Mouse (Mus musculus) cerebral cortex, adult 2 months (tissue): ENCODE results near the gene Atg9b.

ENCODE experiments used
- WGBS: fragments of 180-500 bp; shearing (Covaris S2); methylation state at CpG from one replicate; pipeline ENCODE4 v1.1.7; 2018; 5-methylcytosine and 5-hydroxymethylcytosine counted together

Gene Atg9b

DNA sequence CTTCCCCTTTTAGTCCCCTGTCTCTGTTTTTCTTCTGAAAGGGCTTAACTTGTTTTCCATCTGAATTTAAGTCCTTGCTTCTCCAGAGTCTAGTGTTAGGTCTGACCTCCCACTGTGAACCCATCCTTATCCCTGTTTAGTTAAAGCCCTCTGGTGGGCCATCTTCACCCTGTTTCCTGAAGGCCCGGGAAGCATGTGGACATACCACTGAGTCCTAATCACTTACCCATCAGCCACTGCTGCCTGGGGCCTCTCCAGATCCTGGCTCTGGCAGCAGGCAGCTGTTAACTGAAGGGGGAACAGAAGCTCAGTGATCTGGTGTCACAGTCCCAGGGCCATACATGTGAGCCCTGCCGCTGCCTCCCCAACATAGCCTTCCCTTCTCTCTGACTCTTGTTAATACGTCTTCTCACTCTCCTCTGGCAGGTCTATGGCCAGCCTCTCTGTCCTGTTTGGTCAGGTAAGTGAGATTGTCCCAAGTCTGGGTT lies 13.5 kb upstream of the Atg9b start:
- 75% methylated on average over 3 of the region's 3 CpGs for WGBS

DNA sequence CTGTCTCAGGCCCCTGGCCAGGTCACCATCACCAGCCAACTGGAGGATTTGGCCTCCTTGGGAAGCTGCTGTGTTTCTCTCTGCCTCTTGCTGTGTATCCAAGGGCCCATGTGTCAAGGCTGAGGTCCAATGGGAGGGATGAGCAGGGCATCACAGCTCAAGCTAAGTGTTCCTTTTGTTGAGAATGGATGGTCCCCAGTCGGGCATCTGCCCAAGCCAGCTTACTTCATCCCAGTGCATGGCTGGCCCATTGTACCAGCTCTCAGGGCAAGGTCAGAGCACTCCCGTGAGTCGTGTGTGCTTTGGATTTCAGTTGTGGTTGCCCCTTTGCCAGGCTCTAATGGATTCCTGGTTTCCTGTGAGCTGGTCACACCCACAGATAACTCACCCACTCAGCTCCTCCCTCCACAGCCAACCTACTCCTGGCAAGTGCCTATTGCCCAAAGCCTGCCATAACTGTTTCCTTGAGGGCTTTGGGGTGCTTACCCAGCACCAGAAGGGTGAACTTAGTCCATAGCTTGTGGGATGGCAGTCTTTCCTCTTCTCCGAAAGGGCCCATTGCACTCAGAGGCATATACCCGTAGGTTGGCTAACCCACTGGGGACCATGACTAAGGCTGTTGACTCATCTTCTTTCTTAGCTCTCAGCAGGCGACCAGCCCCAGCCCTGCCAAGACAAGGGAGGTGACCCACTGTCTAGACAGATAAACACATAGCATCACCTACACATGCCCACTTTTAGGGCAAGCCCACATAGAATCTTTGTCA lies 12.8 kb upstream of the Atg9b start:
- 53% methylated on average over 6 of the region's 6 CpGs for WGBS

DNA sequence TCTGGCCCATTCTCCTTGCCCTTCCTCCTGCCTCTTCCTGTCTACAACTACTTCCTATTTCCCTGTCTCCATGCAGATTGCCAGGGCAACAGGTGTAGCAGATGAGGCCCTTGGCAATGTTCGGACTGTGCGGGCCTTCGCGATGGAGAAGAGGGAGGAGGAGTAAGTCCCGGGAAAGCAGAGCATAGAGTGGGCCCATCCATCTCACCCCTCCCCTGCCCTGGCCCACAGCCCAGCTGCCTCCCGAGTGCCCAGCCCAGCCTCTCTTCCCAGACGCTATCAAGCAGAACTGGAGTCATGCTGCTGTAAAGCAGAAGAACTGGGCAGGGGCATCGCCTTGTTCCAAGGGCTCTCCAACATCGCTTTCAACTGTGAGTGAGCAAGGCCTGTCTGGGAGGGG lies 10.0 kb upstream of the Atg9b start:
- WGBS: 41% methylated on average over 9 of the region's 9 CpGs

DNA sequence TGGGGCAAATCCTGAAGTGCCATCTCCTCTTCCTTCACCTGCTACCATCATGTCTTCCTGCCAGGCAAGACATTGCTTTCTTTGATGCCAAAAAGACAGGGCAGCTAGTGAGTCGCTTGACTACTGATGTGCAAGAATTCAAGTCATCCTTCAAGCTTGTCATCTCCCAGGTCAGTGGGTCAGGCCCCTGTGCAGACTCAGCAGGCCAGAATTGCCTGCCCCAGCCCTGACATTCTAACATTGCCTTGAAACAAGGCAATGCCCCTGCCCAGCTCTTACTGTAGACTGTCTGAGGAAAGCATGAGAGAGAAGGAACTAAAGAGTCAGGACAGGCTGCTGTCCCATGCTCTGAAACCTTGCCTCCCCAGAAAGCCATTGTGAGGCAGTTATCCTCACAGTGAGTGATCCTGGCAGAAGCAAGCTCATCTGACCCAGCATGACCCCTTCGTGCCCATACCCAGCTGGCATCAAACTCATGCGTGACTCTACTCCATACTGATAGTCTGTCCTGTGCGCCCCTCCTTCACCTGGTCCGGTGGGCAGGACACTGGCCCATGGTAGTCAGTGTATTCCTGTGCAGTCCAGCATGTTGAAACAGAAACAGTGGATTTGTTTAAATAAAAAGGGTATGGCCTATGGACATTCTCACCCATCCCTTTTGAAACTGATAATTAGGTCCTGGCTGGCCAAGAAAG lies 9.1 kb upstream of the Atg9b start:
- WGBS: 93% methylated on average over 5 of the region's 5 CpGs

DNA sequence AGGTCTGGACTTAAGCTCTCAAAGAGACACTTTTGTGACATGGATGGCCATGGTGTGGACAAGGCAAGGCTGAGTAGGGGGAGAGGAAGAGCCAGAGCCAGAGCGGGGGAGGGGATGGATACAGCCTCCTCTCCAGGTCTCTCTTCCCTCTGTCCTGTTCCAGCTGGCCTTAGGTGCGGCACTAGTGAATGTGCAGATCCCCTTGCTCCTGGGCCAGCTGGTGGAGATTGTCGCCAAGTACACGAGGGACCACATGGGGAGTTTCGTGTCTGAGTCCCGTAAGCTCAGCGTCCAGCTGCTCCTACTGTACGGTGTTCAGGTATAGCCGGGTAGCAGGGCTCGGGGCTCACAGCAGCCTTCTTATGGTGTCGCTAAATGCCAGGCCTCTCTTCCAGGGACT lies 8.4 kb upstream of the Atg9b start:
- WGBS: 90% methylated on average over 11 of the region's 11 CpGs

DNA sequence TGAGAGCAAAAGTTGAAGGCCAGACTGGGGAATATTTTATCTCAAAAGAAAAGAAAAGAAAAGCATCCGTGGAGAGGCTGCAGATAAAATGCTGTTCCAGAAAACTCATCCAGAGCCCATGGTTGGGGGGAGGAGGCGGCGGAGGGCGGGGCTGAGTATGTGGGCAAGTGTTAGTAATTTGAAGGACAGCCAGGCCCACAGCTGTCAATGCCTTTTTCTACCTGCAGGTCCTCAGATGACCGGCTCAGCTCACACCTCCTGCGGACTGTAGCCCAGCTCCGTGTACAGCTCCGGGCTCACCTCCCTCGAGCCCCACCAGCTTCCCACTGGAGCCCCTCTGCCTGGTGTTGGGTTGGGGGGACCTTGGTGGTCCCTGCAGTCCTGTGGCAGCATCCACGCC lies 7.7 kb upstream of the Atg9b start:
- WGBS: 80% methylated on average over 10 of the region's 10 CpGs

DNA sequence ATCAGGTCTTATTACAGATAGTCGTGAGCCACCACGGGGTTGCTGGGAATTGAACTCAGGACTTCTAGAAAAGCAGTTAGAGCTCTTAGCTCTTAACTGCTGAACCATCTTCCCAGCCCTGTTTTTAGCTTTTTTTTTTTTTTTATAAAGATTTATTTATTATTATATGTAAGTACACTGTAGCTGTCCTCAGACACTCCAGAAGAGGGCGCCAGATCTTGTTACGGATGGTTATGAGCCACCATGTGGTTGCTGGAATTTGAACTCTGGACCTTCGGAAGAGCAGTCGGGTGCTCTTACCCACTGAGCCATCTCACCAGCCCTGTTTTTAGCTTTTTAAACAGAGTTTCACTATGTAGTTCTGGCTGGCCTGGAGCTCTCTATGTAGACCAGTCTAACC lies 4.3 kb upstream of the Atg9b start:
- WGBS: 90% methylated on average over 6 of the region's 6 CpGs

DNA sequence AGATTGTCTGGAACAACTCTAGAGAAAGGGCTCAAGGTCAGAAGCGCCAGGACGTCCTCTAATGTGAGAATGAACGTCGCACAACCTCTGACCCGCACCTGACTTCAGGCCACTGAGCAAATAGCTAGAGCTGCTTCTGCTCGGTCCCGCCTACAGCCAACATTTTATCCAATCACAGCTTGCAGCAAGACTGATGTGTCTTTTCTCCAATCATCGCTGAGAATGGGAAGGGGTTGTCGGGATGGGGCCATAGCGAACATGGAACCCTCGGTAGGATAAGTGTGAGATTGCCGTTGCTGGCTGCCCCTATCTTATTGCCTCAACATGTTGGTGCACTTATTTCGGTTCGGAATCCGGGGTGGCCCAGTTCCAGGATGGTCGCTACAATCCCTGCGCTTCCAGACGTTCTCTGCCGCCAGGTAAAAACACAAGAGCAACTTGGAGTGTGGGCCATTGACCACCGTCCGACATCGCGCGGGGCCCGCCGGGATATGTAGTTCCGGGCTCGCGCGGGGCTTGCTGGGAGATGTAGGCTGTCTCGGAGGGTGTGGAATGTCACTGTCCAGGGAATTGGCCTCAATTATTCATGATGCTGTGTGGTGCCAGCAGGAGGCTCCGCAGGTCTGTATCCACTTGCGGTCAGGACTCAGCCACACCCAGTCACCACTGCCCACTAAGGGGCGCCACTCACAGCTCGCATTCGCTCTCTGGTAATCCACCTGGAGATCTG lies 2.4 kb upstream of the Atg9b start:
- under 1% methylated on average over 36 of the region's 36 CpGs for WGBS

DNA sequence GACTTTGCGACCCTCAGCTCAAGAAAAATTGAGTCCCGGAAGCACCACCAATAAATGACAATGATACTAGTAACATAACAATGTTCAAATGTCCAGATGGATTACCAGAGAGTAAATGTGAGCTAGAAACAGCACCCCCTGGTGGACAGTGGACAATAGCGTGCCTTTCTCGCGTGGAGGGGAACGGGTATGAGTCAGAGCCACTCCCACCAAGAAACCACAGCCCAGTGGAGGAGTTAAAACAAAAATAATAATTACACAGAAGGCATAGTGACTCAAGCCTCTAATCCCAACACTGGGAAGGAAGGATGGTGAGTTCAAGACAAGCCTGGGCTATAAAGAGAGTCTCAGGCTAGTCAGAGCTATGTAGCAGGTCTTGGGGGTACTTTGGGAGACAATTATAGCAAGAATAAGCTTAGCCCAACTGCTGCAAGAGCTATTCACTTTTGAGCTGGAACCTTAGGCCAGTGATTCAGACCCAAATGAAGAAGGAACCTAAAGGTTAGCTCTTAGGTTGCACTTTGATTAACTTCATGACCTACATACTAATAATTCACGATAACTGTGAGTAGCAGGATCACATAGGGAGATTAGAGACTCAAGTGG lies 1.6 kb upstream of the Atg9b start, which contains the start of gene Abcb8:
Gene Abcb8 (plus strand): TSS at position 272 of the 606 bp plus-strand sequence.
- WGBS: 24% methylated on average over 7 of the region's 7 CpGs

DNA sequence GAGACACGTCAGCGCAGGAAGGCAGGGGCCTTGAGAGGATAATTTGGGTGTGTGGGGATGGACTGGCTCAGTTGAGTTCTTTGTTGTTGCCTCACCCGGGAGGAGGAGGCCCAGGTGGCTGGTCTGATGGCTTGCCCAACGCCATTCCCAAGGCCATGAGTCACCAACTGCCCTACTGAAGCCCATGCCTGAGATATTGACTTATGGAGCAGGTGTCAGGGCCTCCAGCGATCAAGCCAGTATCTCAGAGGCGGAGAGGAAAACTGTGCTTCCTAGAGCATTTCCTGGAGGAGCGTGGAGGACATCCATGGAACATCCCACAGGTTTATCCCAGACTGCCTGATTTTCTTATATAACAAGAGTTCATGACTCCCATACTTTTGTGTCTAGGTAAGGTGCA lies 781 bp upstream of the Atg9b start:
- 81% methylated on average over 7 of the region's 7 CpGs for WGBS

DNA sequence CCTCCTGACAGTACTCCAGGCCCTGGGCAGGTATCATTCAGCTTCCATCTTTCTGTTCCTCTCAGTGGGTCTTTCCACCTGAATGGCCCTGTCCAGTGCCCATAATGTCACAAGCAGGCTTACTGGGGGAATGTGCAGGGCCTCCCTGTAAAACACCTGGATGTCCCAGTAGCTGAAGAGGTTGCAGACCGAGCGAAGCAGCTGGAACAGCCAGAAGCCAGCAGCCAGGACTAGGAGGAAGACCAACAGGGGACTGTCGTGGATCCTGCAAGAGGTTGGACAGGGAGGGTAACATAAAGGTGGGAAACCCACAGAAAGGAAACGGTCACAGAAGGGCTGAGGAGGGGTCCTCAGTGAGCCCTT lies 2.3 kb downstream of the Atg9b start:
- WGBS: 93% methylated on average over 4 of the region's 4 CpGs

DNA sequence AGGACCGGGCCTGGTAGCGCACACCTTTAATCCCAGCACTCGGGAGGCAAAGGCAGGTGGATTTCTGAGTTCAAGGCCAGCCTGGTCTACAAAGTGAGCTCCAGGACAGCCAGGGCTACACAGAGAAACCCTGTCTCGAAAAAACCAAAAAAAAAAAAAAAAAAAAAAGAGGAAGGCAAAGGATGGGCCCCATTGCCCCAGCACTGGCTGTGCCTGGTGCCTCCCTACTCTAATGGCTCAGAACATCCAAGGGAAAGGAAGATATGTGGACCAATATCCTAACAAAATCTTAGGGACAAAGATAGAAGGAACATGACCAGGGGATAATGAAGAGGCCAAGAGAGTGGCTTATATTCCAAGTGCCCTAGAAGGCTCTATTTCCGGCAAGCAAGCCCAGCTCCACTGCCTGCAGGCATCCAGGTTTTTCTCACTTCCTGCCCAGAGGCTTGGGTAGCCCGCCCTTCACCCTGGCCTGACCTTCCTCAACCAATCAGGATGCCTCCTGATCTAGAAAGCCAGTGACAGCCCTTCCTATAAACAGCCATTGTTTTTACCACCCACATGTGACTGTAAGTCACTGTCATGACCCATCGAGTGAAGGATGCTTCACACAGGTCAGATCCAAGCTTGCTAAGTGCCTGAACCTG lies 2.8 kb downstream of the Atg9b start:
- WGBS: 74% methylated on average over 7 of the region's 7 CpGs

DNA sequence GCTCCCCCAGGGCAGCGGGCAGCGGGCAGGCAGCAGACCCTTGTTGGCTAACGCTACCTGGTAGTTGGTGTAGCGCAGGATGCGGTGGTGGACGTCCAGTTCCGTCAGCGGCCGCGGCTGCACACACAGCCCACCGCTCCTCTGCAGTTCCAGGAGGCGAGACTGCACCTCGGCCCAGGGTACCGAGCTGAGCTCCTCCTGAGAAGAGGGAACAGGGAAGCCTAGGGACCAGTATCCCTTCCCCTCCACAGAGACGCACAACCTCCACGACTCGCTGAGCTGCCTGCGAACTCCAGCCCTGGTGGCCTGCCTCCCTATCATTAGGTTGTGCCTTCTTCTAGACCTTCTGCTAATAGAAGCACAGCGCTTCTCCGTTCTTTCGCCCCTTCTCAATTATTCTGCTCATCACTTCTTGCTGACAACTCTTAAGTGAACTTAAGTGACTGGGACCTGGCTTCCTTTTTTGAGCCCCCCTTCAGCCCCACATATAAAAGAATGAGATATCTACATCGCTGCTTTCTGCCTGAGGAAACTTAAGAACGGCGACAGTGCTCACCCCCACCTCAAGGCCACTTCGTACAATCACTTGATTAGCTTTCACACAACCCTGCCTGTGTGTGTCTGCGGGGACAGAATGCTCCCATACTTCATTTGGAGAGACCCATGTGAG lies 3.6 kb downstream of the Atg9b start:
- WGBS: 35% methylated on average over 26 of the region's 26 CpGs

DNA sequence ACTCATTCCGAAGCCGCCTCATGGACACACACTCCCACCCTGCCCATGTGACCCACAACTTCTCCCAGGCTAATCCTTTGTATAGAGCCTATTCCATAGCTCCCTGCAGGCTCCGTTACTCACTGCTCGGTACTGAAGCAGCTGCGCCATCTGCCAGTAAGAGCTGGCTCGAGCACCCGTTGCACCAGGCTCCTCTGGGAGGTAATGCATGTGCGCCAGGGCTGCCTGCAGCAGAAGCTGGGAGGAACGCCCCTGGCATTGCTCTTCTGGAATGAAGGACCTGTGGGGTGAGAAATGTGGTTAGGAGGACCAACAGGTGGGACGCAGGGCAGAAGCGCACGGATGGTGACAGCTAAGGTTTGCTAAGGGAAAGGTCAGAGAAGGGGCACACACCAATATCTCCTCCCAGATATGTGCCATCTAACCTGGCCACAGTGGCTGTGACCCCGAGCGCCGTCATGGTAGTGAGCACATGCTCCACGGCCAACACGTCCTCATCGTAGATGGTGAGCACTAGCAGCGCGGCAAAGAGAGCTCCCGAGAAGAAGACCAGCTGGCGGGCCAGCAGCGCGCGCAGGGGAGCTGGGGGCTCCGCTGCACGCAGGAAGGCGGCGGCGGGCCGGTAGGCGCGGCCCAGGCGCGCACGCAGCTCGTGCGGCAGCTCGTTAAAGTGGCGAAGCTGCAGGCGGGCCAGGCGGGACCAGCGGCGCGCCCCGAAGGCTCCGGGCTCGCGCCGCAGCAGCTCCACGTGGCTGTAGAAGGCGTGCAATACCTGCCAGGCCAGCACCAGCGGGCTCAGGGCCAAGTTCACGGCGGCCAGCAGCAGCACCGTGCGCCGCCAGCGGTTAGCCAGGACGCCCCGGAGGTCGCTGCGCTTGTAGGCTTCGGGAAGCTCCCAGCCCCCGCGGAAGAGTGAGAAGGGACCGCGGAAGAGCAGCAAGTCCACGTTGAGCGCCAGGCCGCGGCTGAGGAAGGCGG lies 4.4 kb downstream of the Atg9b start:
- WGBS: 1% methylated on average over 73 of the region's 73 CpGs

DNA sequence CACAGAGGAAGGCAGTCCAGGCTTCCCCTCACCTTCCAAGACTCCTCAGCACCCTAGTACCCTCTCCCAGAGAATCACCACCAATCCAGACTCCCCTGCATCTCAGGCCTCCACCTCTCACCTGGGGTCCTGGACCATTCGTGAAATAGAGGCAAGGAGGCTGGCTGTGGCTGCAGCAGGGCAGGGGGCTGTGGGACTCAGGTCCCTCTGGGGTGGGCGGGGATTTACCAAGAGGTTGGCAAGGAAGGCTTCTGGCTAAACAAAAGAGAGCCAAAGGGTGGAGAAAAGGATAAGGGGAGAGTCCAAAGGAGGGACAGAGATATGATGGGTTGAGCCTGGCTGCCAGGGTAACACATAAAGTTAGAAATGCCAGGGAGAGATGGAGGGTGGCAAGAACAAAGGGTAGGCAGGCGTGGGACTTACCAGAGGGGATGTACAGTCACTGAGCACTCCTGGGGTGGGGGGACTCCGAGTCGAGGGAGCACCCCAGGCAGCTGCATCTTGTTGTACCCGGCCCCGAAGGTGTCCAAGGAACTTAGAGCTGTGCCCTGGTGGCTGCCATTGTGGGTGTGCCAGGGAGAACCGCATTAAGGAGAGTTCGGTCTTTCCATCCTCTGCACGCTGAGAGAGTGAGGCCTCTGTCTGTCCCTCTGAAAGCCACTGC lies 5.9 kb downstream of the Atg9b start:
- WGBS: 81% methylated on average over 10 of the region's 10 CpGs

DNA sequence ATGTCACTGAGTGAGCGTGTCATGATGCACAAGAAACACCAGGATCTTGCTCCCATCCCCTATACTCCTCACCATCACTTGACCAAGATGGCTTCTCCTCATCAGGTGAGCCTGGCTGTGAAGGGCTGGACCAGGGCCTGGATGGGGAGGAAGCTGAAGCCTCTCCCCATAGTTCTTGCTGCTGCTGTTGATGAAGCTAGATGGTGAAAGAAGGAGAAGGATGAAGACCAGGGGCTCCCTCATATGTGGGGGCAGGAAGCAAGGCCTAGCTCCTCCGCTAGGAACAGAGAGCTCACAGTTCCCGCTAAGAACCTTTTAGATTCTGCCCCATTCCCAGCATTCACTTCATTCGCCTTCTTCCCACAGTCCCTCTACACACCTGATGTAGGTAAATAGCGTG lies 6.6 kb downstream of the Atg9b start:
- WGBS: 96% methylated on average over 5 of the region's 5 CpGs

DNA sequence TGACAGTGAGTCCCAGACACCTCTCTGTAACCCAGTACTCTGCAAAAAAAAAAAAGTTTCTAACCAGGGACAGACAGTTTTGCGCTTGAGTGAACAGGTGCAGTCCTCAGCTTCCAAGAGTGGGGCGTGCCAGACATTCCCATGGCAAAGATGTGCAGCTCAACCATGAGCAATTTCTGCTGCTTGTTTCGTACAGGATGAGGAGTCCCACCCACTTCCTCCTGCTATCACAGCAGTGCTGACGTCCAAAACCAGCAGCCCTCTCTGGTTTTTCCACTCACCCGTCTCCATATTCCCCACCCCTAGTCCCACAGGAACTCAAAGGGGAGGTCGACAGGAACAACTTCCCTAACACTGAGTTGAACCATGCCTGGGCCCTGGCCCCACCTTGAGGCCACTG lies 7.5 kb downstream of the Atg9b start:
- WGBS: 26% methylated on average over 6 of the region's 6 CpGs

DNA sequence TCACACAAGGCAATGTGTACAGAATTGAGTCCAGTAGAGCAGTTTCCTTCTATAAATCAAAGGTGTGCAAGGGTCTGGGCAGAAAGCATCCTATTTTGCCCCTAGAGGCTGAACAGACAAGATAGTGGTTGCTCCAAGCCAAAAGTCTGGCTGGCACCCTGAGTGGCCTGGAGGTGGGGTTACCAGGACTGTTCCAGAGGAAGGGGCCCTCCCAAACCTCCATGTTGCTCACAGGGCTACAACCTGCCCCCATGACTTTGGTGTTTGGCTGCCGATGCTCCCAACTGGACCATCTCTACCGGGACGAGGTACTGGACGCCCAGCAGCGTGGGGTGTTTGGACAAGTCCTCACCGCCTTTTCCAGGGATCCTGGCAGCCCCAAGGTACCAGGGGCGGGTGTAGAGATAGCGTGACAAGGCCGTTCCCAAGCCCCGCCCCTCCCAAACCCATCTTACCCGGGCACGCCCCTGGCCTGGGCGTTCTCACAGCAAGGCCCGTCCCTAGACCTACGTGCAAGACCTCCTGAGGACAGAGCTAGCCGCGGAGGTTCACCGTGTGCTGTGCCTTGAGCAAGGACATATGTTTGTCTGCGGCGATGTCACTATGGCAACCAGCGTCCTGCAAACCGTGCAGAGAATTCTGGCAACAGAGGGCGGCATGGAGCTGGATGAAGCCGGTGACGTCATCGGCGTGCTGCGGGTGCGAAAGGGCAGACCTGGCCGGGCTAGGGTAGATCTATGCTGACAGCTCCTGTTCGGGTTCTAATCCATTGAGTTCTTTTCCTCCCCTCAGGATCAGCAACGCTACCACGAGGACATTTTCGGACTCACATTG lies 8.7 kb downstream of the Atg9b start:
- WGBS: 2% methylated on average over 34 of the region's 34 CpGs
